Mouse (Mus musculus) heart, adult 2 months (tissue): ENCODE measurements around the gene Nhsl1.

Experiments used
- CTCF ChIP-seq: fragments of 200-600 bp; IDR thresholded peaks from 2 replicates; pipeline ENCODE4 v1.8.1; 2022; ENCODE audit warnings: antibody characterized with exemption, mild to moderate bottlenecking, moderate library complexity
- POLR2A ChIP-seq: fragments of 200-500 bp; IDR thresholded peaks from 2 replicates; pipeline ENCODE4 v1.6.1; 2011; ENCODE audit warnings: mild to moderate bottlenecking, low read depth, low read length, control low read depth; ENCODE audit not compliant: insufficient read depth

DNA sequence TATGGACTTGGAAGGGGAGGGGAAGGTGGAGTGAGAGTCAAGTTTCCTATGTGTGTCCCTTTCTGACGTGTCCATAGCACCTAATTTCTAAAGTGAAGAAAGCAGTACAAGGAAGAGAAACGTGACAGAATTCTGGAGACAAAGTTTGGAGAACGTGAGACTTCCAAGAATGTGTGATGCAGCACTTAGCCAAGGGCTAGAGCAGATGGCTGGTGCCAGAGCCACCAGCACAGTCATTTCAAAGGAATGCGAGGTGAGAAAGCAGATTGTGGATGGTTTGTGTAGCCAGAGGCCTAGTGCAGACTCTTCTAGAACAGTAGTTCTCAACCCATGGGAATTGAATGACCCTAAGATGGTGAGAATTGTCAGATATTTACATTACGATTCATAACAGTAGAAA is 13.7 kb upstream of the Nhsl1 start:
- TF ChIP-seq CTCF: no peak
- no peak for TF ChIP-seq POLR2A
